Mouse (Mus musculus) thymus, adult 2 months (tissue): ENCODE measurements around the gene Ephb2.

Experiments
- CTCF ChIP-seq: fragments of 200-500 bp; IDR thresholded peaks from 2 replicates; pipeline ENCODE4 v1.5.1; 2012; ENCODE audit warnings: mild to moderate bottlenecking, control low read depth, low read length, moderate library complexity, borderline replicate concordance; ENCODE audit not compliant: control insufficient read depth, poor library complexity, insufficient read depth; ENCODE audit errors: extremely low read depth
- POLR2A ChIP-seq: fragments of 200-500 bp; IDR thresholded peaks from 2 replicates; pipeline ENCODE4 v1.6.1; 2012; ENCODE audit warnings: mild to moderate bottlenecking, low read length, control low read depth, moderate library complexity; ENCODE audit not compliant: control insufficient read depth, poor library complexity, insufficient read depth; ENCODE audit errors: extremely low read depth

- no peak for TF ChIP-seq CTCF
- no peak for TF ChIP-seq POLR2A
Measured at GRCm38 (mm10) chr4:136765080-136765479, 70.7 kb downstream of the Ephb2 start.
